Mouse (Mus musculus): ENCODE results near the gene Prrx2. TPM values are rescaled to one million over a fixed set of nuclear protein-coding genes. Genes with fewer than 3 reads are reported as not detected.

The Prrx2 gene
- polyA plus RNA-seq, 1 experiment, result 14.7 TPM

DNA sequence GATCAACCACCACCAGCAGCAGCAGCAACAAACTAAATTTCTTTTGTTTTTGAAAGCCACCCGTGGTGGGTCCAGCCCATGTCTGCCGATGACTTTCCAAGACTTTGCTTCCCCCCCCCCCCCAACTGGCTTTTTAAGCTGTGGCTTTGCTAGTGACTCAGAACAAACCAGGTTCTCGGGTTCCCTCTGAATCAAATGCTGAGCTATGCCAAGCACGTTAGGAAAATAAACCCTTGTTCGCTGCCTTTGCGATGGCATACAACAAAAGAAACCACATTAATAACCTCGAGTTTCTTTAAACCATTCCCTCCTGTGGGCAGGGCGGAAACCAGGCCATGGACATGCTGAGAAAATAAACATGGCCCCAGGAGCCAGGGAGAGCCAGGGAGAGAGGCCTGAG lies 13.4 kb downstream of the Prrx2 start:
- DNase-seq (ENCODE audit: low read depth in 1 of 2, low spot score in 2 of 2), result no peak
- no peaks in the 10 kb centered on the region for H3K4me1 ChIP-seq (ENCODE audit: control insufficient read depth, insufficient read depth, insufficient read length)
- no peaks in the 10 kb centered on the region for H3K36me3 ChIP-seq (ENCODE audit: control insufficient read depth, insufficient read depth, low read length)
- 68% methylated on average over 8 of the region's 8 CpGs for WGBS
- peaks cover 12% of the 10 kb centered on the region for H3K27me3 ChIP-seq (ENCODE audit: control insufficient read depth, insufficient read depth, low read length)
- no peak overlapping the region for H3K27ac ChIP-seq (ENCODE audit: insufficient read depth, low read length)
- TF ChIP-seq POLR2A (IDR thresholded peaks at IDR 0.05; ENCODE audit: low read depth, low read length) (no peak), CTCF (IDR thresholded peaks at IDR 0.05; ENCODE audit: extremely low read depth, insufficient read depth, insufficient read length, insufficient replicate concordance) (no peak)
- H3K4me3 ChIP-seq (ENCODE audit: extremely low read depth, insufficient read depth, insufficient read length), result no peak overlapping the region

DNA sequence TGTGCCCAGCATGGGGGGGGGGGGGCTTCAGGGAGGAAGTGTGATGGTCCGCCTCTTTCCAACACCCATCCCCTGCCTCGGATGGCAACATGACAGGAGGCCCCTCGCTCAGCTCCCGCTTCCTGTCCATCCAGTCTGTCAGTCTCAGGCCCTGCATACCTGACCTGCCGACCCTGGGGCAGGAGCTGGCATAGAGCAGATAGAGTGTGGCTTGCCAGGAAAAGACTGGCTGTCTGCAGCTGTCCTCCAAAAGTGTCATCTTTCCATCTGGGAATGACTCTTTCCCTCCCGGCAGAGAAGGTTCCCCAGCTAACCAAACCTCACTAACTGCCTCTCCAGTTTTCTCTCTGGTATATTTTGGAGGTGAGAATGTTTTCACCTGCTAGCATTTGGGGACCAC lies 15.8 kb downstream of the Prrx2 start:
- no peak for DNase-seq (ENCODE audit: low read depth in 1 of 2, low spot score in 2 of 2)
- Histone ChIP-seq H3K4me1 (ENCODE audit: control insufficient read depth, insufficient read depth, insufficient read length) (no peaks in the 10 kb centered on the region), H3K27ac (ENCODE audit: insufficient read depth, low read length) (no peak overlapping the region), H3K4me3 (ENCODE audit: extremely low read depth, insufficient read depth, insufficient read length) (no peak overlapping the region), H3K36me3 (ENCODE audit: control insufficient read depth, insufficient read depth, low read length) (no peaks in the 10 kb centered on the region), H3K27me3 (ENCODE audit: control insufficient read depth, insufficient read depth, low read length) (peaks cover 2% of the 10 kb centered on the region)
- TF ChIP-seq CTCF (IDR thresholded peaks at IDR 0.05; ENCODE audit: extremely low read depth, insufficient read depth, insufficient read length, insufficient replicate concordance) (no peak), POLR2A (IDR thresholded peaks at IDR 0.05; ENCODE audit: low read depth, low read length) (no peak)
- WGBS, result 53% methylated on average over 6 of the region's 6 CpGs

DNA sequence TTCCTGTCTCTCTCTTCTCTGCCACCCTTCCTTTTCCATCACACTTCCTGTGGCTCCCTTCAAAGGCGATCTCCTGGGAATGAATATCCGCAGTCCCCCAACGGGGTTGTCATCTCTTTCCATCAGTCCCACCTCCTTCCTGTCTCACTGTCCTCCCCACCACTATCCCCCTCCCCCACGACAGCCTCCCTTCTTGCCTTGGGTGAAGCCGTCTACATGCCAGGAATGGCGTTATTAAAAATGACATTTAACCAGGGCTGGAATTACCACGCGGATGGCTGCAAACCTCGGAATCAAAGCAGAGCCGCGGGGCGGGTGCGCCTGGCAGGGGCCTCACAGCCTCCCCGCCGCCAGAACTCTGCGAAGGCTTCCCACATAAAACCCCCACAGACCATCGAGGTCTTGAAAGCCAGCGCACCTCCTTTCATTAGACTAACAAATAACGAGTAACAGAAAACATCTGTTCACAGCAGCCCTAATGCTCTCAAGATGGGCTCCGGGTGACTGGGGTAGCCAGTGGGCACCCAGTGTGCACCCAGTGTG lies 18.1 kb downstream of the Prrx2 start:
- WGBS, result 46% methylated on average over 20 of the region's 20 CpGs
- Histone ChIP-seq H3K27me3 (ENCODE audit: control insufficient read depth, insufficient read depth, low read length) (no peaks in the 10 kb centered on the region), H3K27ac (ENCODE audit: insufficient read depth, low read length) (no peak overlapping the region), H3K4me3 (ENCODE audit: extremely low read depth, insufficient read depth, insufficient read length) (no peak overlapping the region), H3K36me3 (ENCODE audit: control insufficient read depth, insufficient read depth, low read length) (no peaks in the 10 kb centered on the region), H3K4me1 (ENCODE audit: control insufficient read depth, insufficient read depth, insufficient read length) (no peaks in the 10 kb centered on the region)
- DNase-seq (ENCODE audit: low read depth in 1 of 2, low spot score in 2 of 2), result no peak
- no peak for TF ChIP-seq CTCF (IDR thresholded peaks at IDR 0.05; ENCODE audit: extremely low read depth, insufficient read depth, insufficient read length, insufficient replicate concordance)
- no peak for TF ChIP-seq POLR2A (IDR thresholded peaks at IDR 0.05; ENCODE audit: low read depth, low read length)

DNA sequence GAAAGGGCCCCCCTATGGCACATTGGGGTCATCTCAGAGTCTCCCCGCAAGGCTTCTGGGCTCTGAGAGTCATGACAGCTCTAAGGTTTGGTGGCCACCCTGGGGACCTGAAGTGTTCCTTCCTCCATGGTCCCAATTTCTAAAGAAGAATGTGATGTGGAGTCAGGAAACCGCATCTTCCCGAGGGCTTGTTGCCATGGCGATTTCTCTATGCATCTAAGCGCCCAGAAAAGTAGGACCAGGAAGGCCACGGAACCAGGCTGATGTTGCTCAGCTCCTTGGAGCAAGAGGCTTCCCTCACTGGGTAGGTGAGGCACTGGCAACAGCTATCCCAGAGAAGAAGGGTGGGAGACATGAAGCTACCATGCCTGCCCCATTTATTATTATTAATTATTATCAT lies 22.3 kb downstream of the Prrx2 start:
- Histone ChIP-seq H3K27me3 (ENCODE audit: control insufficient read depth, insufficient read depth, low read length) (no peaks in the 10 kb centered on the region), H3K4me3 (ENCODE audit: extremely low read depth, insufficient read depth, insufficient read length) (no peak overlapping the region), H3K27ac (ENCODE audit: insufficient read depth, low read length) (no peak overlapping the region), H3K36me3 (ENCODE audit: control insufficient read depth, insufficient read depth, low read length) (no peaks in the 10 kb centered on the region), H3K4me1 (ENCODE audit: control insufficient read depth, insufficient read depth, insufficient read length) (no peaks in the 10 kb centered on the region)
- 79% methylated on average over 6 of the region's 6 CpGs for WGBS
- TF ChIP-seq CTCF (IDR thresholded peaks at IDR 0.05; ENCODE audit: extremely low read depth, insufficient read depth, insufficient read length, insufficient replicate concordance) (no peak), POLR2A (IDR thresholded peaks at IDR 0.05; ENCODE audit: low read depth, low read length) (no peak)
- no peak for DNase-seq (ENCODE audit: low read depth in 1 of 2, low spot score in 2 of 2)

DNA sequence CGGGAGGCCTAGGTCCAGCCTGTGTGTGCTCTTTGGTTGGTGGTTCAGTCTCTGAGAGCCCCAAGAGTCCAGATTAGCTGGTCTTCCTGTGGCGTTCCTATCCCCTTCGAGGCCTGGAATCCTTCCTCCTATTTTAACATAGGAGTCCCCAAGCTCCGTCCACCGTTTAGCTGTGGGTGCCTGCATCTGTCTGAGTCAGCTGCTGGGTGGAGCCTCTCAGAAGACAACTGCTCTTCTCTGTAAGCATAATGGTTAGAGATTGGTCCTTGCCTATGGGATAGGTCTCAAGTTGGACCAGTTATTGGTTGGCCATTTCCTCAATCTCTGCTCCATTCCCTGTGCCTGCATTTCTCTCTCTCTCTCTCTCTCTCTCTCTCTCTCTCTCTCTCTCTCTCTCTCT lies 25.0 kb downstream of the Prrx2 start:
- H3K4me3 ChIP-seq (ENCODE audit: extremely low read depth, insufficient read depth, insufficient read length), result no peak overlapping the region
- no peaks in the 10 kb centered on the region for H3K4me1 ChIP-seq (ENCODE audit: control insufficient read depth, insufficient read depth, insufficient read length)
- TF ChIP-seq POLR2A (IDR thresholded peaks at IDR 0.05; ENCODE audit: low read depth, low read length), result no peak
- TF ChIP-seq CTCF (IDR thresholded peaks at IDR 0.05; ENCODE audit: extremely low read depth, insufficient read depth, insufficient read length, insufficient replicate concordance), result no peak
- WGBS, result 86% methylated on average over 5 of the region's 5 CpGs
- H3K27ac ChIP-seq (ENCODE audit: insufficient read depth, low read length), result no peak overlapping the region
- no peaks in the 10 kb centered on the region for H3K36me3 ChIP-seq (ENCODE audit: control insufficient read depth, insufficient read depth, low read length)
- H3K27me3 ChIP-seq (ENCODE audit: control insufficient read depth, insufficient read depth, low read length), result no peaks in the 10 kb centered on the region
- no peak for DNase-seq (ENCODE audit: low read depth in 1 of 2, low spot score in 2 of 2)

DNA sequence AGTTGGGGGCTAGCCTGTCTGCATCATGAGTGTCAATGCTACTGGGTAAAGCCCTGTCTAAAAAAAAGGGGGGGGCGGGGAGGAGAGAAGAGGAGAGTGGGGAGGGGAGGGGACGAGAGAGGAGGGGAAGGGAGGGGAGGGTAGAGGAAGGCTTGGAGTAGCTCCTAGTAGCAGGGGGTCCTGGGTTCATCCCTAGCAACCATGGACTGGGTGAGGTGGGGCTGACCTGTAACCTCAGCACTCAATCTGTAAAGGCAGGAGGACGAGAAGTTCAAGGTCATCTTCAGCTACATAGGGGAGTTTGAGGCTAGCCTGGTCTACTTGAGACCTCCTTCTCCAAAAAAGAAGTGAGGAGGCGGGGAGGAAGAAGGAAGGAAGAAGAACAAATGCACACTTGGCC lies 27.3 kb downstream of the Prrx2 start:
- Histone ChIP-seq H3K4me3 (ENCODE audit: extremely low read depth, insufficient read depth, insufficient read length) (no peak overlapping the region), H3K4me1 (ENCODE audit: control insufficient read depth, insufficient read depth, insufficient read length) (no peaks in the 10 kb centered on the region), H3K27me3 (ENCODE audit: control insufficient read depth, insufficient read depth, low read length) (no peaks in the 10 kb centered on the region; the same call in 1 of the 2 replicates), H3K27ac (ENCODE audit: insufficient read depth, low read length) (no peak overlapping the region), H3K36me3 (ENCODE audit: control insufficient read depth, insufficient read depth, low read length) (no peaks in the 10 kb centered on the region)
- TF ChIP-seq POLR2A (IDR thresholded peaks at IDR 0.05; ENCODE audit: low read depth, low read length) (no peak), CTCF (IDR thresholded peaks at IDR 0.05; ENCODE audit: extremely low read depth, insufficient read depth, insufficient read length, insufficient replicate concordance) (no peak)
- DNase-seq (ENCODE audit: low read depth in 1 of 2, low spot score in 2 of 2), result no peak
- 79% methylated on average over 4 of the region's 4 CpGs for WGBS

DNA sequence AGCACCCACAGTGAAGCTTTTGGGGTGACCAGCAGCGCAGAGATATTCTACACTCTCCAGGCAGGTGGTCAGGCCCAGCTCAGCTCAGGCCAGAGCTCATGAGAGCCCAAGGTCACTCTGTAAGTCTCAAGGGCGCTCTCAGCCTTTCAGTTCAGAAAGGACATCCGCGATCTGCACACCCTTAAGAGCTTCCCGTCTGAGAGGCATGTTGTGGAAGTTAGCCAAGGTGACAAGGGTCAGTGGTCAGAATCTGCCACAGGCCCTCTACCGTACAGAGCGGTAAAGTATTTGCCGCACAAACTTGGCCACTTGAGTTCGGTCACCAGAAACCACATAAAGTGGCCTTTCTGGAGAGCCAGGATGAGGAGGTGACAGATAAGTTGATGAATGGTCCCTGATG lies 28.8 kb downstream of the Prrx2 start:
- no peak for TF ChIP-seq CTCF (IDR thresholded peaks at IDR 0.05; ENCODE audit: extremely low read depth, insufficient read depth, insufficient read length, insufficient replicate concordance)
- no peak for TF ChIP-seq POLR2A (IDR thresholded peaks at IDR 0.05; ENCODE audit: low read depth, low read length)
- WGBS, result 67% methylated on average over 9 of the region's 9 CpGs
- Histone ChIP-seq H3K27ac (ENCODE audit: insufficient read depth, low read length) (no peak overlapping the region), H3K4me3 (ENCODE audit: extremely low read depth, insufficient read depth, insufficient read length) (no peak overlapping the region), H3K36me3 (ENCODE audit: control insufficient read depth, insufficient read depth, low read length) (no peaks in the 10 kb centered on the region), H3K4me1 (ENCODE audit: control insufficient read depth, insufficient read depth, insufficient read length) (no peaks in the 10 kb centered on the region), H3K27me3 (ENCODE audit: control insufficient read depth, insufficient read depth, low read length) (no peaks in the 10 kb centered on the region; the same call in 1 of the 2 replicates)
- DNase-seq (ENCODE audit: low read depth in 1 of 2, low spot score in 2 of 2), result no peak

Measured in spleen, adult 2 months (tissue).